Mouse (Mus musculus): ENCODE measurements around the gene Det1.

Det1 gene

DNA sequence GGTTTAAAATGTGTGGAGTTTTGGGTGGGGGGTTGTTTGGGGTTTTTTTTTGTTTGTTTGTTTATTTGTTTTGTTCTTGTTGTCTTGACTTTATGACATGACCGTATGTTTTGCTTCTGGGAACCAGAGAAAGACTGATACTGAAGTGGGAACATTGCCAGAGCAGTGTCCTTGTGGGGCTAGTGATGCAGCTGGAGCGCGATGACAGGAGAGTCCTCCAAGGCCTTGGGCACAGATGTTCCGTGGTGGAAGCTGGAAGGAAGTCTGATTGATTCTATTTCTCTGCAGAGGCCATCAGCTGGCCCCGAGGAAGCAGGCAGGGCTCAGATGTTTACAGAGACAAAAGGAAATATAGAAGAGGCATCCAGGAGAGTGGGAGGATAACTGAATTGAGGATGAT lies 61.2 kb downstream of the Det1 start:
- DNase-seq (ENCODE audit: low spot score in 2 of 2): no peak

DNA sequence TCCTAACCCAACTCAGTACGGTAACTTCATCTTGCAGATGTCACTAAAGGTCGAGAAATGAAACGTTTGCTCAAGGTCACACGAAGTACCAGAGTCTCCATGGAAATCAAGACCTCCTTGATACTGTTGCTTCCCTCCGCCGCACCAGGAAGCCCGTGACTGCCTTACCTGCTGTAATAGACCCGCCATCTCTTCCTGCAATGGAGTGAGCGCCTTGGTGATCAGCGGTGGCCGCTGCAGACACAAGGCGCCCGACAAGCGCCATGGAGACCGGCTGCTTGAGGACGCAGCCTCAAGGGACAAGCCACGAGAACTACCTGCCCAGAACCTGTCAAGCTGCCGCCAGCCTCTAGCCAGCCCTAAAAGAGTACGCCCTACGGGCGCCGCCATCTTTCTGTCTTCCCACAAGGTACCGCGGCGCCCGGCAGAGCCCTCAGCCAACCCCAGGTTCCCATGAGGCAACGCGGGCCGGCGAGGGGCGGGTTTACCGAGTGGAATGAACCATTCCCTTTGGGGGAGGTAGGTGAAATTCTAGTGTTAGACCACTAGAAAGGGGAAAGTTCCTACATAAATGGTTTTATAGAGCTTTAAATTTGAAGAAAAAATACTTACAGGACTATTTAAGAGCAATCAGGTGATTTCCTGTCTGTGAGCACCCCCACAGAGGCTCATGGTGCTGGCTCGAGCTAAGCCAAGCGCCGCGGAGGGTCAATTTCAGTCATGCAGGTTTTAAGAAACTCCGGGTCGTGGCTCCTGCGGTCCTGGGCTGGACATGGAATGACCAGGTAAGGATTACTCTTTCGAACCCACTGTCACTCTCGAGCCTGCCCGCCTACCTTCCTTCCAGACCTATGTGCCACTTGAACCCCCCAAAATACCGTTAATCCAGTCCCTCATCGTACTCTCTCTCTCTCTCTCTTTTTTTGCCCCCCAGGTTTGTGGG lies 64.2 kb downstream of the Det1 start, which contains the start of the genes Mrps11 and Mrpl46:
Mrps11 (plus strand) TSS at position 481 of the 943 bp plus-strand sequence.
Mrpl46 (minus strand) TSS at position 893 of the 943 bp plus-strand sequence.
- DNase-seq (ENCODE audit: low spot score in 2 of 2): peak; percentile 91 to 93

DNA sequence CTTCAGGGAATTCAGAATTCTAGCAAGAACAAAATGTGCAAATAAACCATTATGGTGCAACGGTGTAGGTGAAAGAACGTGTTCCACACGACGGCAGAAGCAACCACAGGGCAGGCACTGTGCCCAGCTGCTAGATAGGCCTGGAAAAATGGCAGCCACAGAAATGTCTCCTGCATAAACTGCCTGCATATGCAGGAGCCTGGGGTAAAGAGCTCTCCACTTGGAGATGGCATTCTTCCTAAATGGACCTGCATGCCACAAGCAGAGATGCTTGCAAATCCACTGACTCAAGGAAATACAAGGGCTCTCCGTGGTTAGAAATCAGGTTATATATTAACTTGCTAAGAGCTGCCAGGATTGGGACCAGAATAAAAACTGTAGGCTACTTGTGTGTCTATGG lies 68.3 kb downstream of the Det1 start:
- DNase-seq (ENCODE audit: low spot score in 2 of 2): no peak

Measured in right cerebral cortex, postnatal 10 days (tissue).